Mouse (Mus musculus): Measurements from ENCODE around the gene Fam208b. TPM values are rescaled to one million over a fixed set of nuclear protein-coding genes. Genes with fewer than 3 reads are reported as not detected.
A peak's percentile ranks its signal among the peaks of the same experiment; 100 is the strongest.

The Fam208b gene
- polyA plus RNA-seq, 1 experiment from 2014 or later: 15.6 TPM

DNA sequence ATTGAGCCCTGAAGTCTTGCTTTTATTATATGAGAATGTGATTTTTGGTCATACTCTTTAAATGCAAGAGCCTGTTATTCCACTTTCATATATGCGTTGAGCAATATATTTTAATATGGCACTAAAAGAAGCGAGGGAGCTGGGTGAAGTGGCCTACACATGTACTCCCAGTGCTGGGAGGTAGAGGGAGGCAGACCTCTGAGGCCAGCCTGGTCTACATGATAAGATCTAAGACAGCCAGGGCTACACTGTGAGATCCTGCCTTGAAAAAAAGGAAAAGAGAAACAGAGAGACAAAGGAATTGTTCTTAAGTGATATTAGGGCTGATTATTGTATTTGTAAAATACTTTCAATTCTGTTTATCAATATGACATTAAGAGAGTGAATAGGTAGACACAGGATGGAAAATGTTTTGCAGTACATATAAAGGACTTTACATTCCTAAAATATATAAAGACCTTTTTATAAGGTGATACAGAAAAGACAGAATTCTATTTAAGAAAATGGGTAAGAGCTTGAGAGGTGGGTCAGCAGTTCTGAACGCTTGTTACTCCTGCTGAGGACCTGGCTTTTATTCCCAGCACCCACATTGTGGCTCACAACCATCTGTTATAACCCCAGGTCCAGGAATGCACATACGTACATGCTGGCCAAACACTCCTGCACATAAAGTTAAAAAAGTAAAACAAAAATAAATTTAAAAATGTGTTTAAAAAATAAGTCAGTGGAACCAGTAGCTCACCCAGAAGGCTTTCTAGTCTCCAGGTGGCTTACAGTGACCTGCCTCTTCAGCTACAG lies 66.6 kb downstream of the Fam208b start:
- Histone ChIP-seq H3K27ac (ENCODE audit: low read length) (no peak overlapping the region), H3K9me3 (replicated peaks; ENCODE audit: control insufficient read depth, low read length, poor library complexity, severe bottlenecking) (no peaks in the 10 kb centered on the region), H3K9ac (ENCODE audit: low read depth, low read length) (no peak overlapping the region), H3K4me3 (ENCODE audit: low read depth, low read length) (no peak overlapping the region), H3K4me1 (ENCODE audit: control insufficient read depth, insufficient read depth, low read length) (peaks cover 32% of the 10 kb centered on the region), H3K36me3 (ENCODE audit: control insufficient read depth, insufficient read depth, low read length) (no peaks in the 10 kb centered on the region), H3K27me3 (ENCODE audit: control insufficient read depth, insufficient read depth, low read depth, low read length) (no peaks in the 10 kb centered on the region), H3K4me2 (ENCODE audit: low read length) (no peak overlapping the region)
- no peak for ATAC-seq
- WGBS: 93% methylated on average over 4 of the region's 4 CpGs

DNA sequence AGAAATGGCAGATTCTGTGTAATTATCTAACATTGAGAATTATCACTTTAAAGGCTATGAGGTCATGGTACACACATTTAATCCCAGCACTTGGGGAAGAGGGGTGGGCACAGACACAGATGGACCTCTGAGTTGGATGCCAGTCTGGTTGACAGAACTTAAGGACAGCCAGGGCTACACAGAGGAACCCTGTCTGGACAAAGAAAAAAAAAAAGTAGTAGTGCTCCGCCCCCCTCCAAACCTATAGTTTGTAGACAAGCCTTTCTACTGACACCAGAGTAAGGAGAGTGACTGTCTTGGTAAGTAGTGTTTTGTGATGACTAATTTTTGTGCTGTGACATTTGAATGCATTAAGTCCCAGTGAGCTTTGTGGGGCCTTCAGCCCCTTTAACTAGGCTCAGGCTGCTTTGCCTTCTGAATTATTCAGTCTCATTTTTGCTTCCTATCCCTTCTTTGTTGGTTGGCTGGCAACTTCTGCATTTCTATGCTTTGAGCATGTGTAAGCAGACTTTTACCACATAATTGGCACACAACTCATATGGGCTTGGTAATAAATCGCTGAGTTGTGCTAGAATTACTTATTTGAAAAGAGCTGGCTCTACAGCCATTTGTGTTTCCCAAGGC lies 69.6 kb downstream of the Fam208b start:
- Histone ChIP-seq H3K4me1 (ENCODE audit: control insufficient read depth, insufficient read depth, low read length) (peaks cover 33% of the 10 kb centered on the region), H3K27ac (ENCODE audit: low read length) (no peak overlapping the region), H3K4me2 (ENCODE audit: low read length) (peak overlapping the region; percentile 30), H3K27me3 (ENCODE audit: control insufficient read depth, insufficient read depth, low read depth, low read length) (no peaks in the 10 kb centered on the region), H3K9me3 (replicated peaks; ENCODE audit: control insufficient read depth, low read length, poor library complexity, severe bottlenecking) (no peaks in the 10 kb centered on the region), H3K4me3 (ENCODE audit: low read depth, low read length) (no peak overlapping the region), H3K9ac (ENCODE audit: low read depth, low read length) (no peak overlapping the region), H3K36me3 (ENCODE audit: control insufficient read depth, insufficient read depth, low read length) (no peaks in the 10 kb centered on the region)
- 48% methylated on average over 2 of the region's 2 CpGs for WGBS
- no peak for ATAC-seq

DNA sequence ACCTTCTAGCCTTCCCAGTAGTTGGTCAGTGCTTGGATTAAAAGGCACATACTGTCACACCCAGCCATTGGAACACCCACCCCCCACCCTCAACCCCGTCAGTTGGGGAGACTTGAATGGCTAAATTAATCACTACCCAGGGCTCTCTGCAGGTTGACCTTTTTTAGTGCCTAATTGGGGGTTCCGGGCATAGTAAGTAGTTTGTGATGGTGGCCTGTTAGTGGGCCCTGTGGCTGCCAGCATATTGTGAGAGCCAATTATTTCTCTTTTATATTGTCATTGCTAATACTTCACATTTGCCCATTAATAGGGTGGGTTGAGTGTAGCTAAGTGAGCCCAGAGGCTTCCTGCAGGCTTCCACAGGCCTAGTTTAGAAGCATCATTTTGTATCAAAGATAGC lies 70.7 kb downstream of the Fam208b start:
- 15% methylated on average over 2 of the region's 2 CpGs for WGBS
- Histone ChIP-seq H3K4me3 (ENCODE audit: low read depth, low read length) (peak overlapping the region; percentile 73; the same call in 1 of the 2 replicates), H3K9ac (ENCODE audit: low read depth, low read length) (no peak overlapping the region)

DNA sequence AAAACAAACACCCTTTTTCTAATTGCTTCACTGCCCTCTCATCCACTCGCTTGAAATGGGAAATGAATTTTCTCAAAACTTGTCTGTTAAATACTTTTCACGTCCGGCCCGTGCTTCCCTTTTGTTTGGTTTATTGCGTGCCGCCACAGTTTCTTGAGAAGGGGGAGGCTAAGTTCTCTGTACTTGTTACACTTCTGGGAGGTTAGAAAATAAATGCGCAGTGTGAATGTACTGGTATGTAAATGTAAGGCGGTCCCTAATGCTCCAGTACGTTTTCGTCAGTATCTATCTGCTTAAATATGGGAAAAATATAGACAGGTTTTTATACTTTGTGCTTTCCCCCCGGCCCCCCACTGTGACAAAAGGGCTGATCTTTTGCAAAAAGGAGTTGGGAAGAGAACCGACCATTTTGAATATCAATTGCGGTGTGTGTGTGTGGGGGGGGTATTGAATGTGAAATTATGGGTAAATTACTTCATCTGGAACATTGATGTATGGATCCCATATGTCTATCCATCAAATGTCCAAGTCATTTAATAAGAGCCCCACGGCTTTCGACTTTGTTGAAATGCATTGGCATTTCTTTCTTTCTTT lies 71.8 kb downstream of the Fam208b start:
- no peaks in the 10 kb centered on the region for H3K36me3 ChIP-seq (ENCODE audit: control insufficient read depth, insufficient read depth, low read length)
- peak overlapping the region; percentile 88 for H3K9ac ChIP-seq (ENCODE audit: low read depth, low read length)
- no peaks in the 10 kb centered on the region for H3K27me3 ChIP-seq (ENCODE audit: control insufficient read depth, insufficient read depth, low read depth, low read length)
- WGBS: 2% methylated on average over 15 of the region's 15 CpGs
- peak overlapping the region; percentile 73 for H3K4me3 ChIP-seq (ENCODE audit: low read depth, low read length)
- peaks cover 33% of the 10 kb centered on the region for H3K4me1 ChIP-seq (ENCODE audit: control insufficient read depth, insufficient read depth, low read length)
- H3K4me2 ChIP-seq (ENCODE audit: low read length): peak overlapping the region; percentile 92
- H3K27ac ChIP-seq (ENCODE audit: low read length): peak overlapping the region; percentile 97
- H3K9me3 ChIP-seq (replicated peaks; ENCODE audit: control insufficient read depth, low read length, poor library complexity, severe bottlenecking): no peaks in the 10 kb centered on the region
- ATAC-seq: no peak

More for the DNA sequence above, 70.7 kb downstream of the Fam208b start:
- H3K27ac ChIP-seq (ENCODE audit: low read length): no peak overlapping the region
- H3K4me2 ChIP-seq (ENCODE audit: low read length): peak overlapping the region; percentile 92
- no peak for ATAC-seq
- no peaks in the 10 kb centered on the region for H3K36me3 ChIP-seq (ENCODE audit: control insufficient read depth, insufficient read depth, low read length)
- H3K9me3 ChIP-seq (replicated peaks; ENCODE audit: control insufficient read depth, low read length, poor library complexity, severe bottlenecking): no peaks in the 10 kb centered on the region
- peaks cover 33% of the 10 kb centered on the region for H3K4me1 ChIP-seq (ENCODE audit: control insufficient read depth, insufficient read depth, low read length)
- H3K27me3 ChIP-seq (ENCODE audit: control insufficient read depth, insufficient read depth, low read depth, low read length): no peaks in the 10 kb centered on the region

DNA sequence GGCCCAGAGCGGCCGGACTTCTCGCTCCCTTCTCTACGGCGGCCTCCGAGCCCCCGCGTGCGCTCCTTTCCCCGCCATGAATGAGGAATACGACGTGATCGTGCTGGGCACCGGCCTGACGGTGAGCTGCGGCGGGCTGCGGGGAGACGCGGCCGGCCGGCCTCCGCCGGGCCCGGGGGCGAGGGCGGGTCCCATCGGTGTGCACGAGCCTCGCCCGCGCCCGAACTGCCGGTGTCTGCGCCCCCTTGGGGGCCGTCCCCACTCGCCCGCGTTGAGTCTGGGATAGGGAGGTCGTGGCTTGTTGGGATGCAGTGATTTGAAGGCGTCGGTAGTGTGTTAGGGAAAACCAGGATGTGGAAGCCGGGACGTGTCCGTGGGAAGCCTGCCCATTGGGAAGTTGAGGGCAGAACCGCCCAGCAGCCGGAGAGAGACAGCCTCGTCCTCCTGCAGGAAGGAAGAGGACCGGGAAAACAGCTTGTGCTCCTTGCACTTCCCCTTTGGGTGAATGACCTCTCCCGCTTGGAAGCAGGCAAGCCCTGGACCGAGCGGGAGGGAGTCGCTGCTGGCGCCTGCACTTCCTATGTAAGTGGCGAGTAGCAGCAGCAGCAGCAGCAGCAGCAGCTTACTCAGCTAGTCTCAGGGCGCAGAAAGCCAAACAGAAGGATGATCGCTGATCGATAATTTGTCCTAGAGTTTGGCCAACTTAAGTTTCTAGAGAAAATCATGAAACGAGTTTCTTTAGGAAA lies 72.5 kb downstream of the Fam208b start:
- WGBS: 2% methylated on average over 59 of the region's 59 CpGs

DNA sequence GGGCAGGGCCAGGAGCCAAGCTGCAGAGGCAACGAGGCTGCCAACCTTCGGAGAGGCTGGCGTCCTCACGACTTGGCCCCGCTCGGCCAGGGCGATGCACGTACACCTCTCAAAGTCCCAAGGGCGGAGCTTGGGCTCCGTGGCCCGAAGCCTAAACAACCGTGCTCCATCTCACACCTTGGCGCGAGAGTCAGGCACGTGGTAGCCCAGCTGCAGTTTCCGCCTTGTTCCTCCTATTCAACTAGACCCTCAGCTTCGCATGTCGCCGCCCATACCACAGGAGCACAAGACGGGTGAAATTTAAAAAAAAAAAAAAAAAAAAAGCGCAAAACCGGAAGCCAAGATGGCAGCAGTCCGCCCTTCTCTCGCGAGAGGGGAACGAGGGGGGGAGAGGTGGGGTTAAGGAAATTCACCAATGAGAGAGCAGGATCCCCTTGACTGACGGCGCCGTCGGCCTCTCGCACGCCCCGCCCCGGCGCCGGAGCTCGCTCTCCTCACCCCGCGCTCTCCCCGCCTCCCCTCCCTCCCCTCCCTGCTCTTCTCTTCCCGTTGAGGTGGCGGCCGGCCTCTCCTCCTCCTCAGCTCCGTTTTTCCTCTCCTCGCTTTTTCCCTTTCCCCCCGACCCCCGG lies 73.2 kb downstream of the Fam208b start, which contains the start of gene Gdi2:
TSS of gene Gdi2 (plus strand) at position 470 of the 629 bp plus-strand sequence.
- H3K27me3 ChIP-seq (ENCODE audit: control insufficient read depth, insufficient read depth, low read depth, low read length): no peaks in the 10 kb centered on the region
- H3K4me3 ChIP-seq (ENCODE audit: low read depth, low read length): peak within 1 kb of the TSS; percentile 73
- H3K27ac ChIP-seq (ENCODE audit: low read length): peak within 1 kb of the TSS; percentile 97
- H3K9me3 ChIP-seq (replicated peaks; ENCODE audit: control insufficient read depth, low read length, poor library complexity, severe bottlenecking): no peaks in the 10 kb centered on the region
- H3K4me2 ChIP-seq (ENCODE audit: low read length): peak within 1 kb of the TSS; percentile 92
- H3K4me1 ChIP-seq (ENCODE audit: control insufficient read depth, insufficient read depth, low read length): peaks cover 32% of the 10 kb centered on the region
- peak; percentile 97 for ATAC-seq
- under 1% methylated on average over 32 of the region's 47 CpGs for WGBS
- no peaks in the 10 kb centered on the region for H3K36me3 ChIP-seq (ENCODE audit: control insufficient read depth, insufficient read depth, low read length)
- peak within 1 kb of the TSS; percentile 88 for H3K9ac ChIP-seq (ENCODE audit: low read depth, low read length)

More for the DNA sequence above, 72.5 kb downstream of the Fam208b start:
- ATAC-seq: peak; percentile 64
- H3K27me3 ChIP-seq (ENCODE audit: control insufficient read depth, insufficient read depth, low read depth, low read length): no peaks in the 10 kb centered on the region
- H3K4me3 ChIP-seq (ENCODE audit: low read depth, low read length): peak overlapping the region; percentile 73
- H3K4me1 ChIP-seq (ENCODE audit: control insufficient read depth, insufficient read depth, low read length): peaks cover 33% of the 10 kb centered on the region
- H3K27ac ChIP-seq (ENCODE audit: low read length): peak overlapping the region; percentile 97
- H3K9ac ChIP-seq (ENCODE audit: low read depth, low read length): peak overlapping the region; percentile 88
- H3K9me3 ChIP-seq (replicated peaks; ENCODE audit: control insufficient read depth, low read length, poor library complexity, severe bottlenecking): no peaks in the 10 kb centered on the region
- H3K4me2 ChIP-seq (ENCODE audit: low read length): peak overlapping the region; percentile 92
- H3K36me3 ChIP-seq (ENCODE audit: control insufficient read depth, insufficient read depth, low read length): no peaks in the 10 kb centered on the region

DNA sequence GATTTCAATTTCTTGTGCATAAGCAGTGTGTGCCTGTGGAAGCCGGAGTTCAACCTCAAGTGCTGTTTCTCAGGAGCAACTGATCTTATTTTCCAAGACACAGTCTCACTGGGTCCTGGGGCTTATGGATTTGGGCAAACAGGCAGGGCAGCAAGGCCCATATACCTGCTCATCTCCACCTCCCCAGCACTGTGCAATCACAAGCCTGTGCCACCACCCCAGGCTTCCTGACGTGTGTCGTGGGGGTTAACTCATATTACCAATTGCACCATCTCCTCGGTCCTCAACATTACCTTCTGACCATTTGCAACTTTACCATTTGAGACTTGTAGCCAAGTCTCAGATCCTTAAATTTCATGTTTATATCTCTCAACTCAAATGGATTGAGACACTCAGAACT lies 76.8 kb downstream of the Fam208b start:
- ATAC-seq: no peak
- Histone ChIP-seq H3K4me2 (ENCODE audit: low read length) (no peak overlapping the region), H3K4me1 (ENCODE audit: control insufficient read depth, insufficient read depth, low read length) (peaks cover 4% of the 10 kb centered on the region), H3K9me3 (replicated peaks; ENCODE audit: control insufficient read depth, low read length, poor library complexity, severe bottlenecking) (no peaks in the 10 kb centered on the region), H3K27ac (ENCODE audit: low read length) (no peak overlapping the region), H3K36me3 (ENCODE audit: control insufficient read depth, insufficient read depth, low read length) (no peaks in the 10 kb centered on the region), H3K27me3 (ENCODE audit: control insufficient read depth, insufficient read depth, low read depth, low read length) (no peaks in the 10 kb centered on the region), H3K9ac (ENCODE audit: low read depth, low read length) (no peak overlapping the region), H3K4me3 (ENCODE audit: low read depth, low read length) (no peak overlapping the region)
- WGBS: 96% methylated on average over 4 of the region's 4 CpGs

DNA sequence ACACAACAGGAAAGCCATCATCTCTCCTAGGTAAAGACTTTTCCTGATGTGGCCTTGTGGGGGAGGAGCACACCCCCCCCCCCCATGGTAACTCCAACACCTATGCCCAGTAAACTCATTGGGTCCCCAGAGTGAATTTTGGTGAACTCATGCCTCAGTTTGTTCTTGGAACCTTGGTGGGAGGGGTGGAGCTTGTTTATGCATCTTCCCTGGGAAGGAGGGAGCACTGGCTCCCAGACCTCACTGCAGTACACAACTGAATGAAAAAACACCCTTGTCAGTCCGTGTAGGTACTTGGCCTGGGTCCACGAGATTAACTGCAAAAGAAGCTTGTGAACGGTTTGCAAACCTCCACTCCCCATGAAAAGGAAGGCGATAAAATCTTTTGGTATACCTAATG lies 78.5 kb downstream of the Fam208b start:
- no peak overlapping the region for H3K4me2 ChIP-seq (ENCODE audit: low read length)
- H3K9me3 ChIP-seq (replicated peaks; ENCODE audit: control insufficient read depth, low read length, poor library complexity, severe bottlenecking): no peaks in the 10 kb centered on the region
- peaks cover 3% of the 10 kb centered on the region; the same call in 1 of the 2 replicates for H3K4me1 ChIP-seq (ENCODE audit: control insufficient read depth, insufficient read depth, low read length)
- no peaks in the 10 kb centered on the region for H3K27me3 ChIP-seq (ENCODE audit: control insufficient read depth, insufficient read depth, low read depth, low read length)
- 79% methylated on average over 4 of the region's 4 CpGs for WGBS
- ATAC-seq: no peak
- H3K36me3 ChIP-seq (ENCODE audit: control insufficient read depth, insufficient read depth, low read length): no peaks in the 10 kb centered on the region
- H3K4me3 ChIP-seq (ENCODE audit: low read depth, low read length): no peak overlapping the region
- no peak overlapping the region for H3K27ac ChIP-seq (ENCODE audit: low read length)
- H3K9ac ChIP-seq (ENCODE audit: low read depth, low read length): no peak overlapping the region

Data from midbrain, embryonic 16.5 days (tissue).